Mouse (Mus musculus) lung, postnatal 0 days (tissue): ENCODE results near the gene Cbfa2t2. TPM values are rescaled to one million over a fixed set of nuclear protein-coding genes. Genes with fewer than 3 reads are reported as not detected.

Experiments
- ATAC-seq: fragments of 200-750 bp; cut with Nextera tagmentation; 2 replicates; pipeline ENCODE4 v1.8.0; 2017; ENCODE audit warnings: moderate library complexity
- DNase-seq: peaks from one replicate; pipeline ENCODE4 v3.0.0-alpha.2; 2016; ENCODE audit warnings: low spot score
- H3K27ac ChIP-seq: fragments of 300-500 bp; sonication (generic); 2 replicates; pipeline ENCODE4 v1.5.1; 2014; ENCODE audit warnings: antibody characterized with exemption, mild to moderate bottlenecking, low read length, mixed read lengths
- H3K27me3 ChIP-seq: fragments of 300-500 bp; sonication (generic); replicated peaks from 2 replicates; pipeline ENCODE4 v1.6.1; 2014; ENCODE audit warnings: low read length, mixed read lengths; ENCODE audit not compliant: insufficient read depth
- H3K36me3 ChIP-seq: fragments of 300-500 bp; sonication (generic); 2 replicates; pipeline ENCODE4 v1.6.1; 2014; ENCODE audit warnings: low read length, mixed read lengths; ENCODE audit not compliant: insufficient read depth
- H3K4me1 ChIP-seq: fragments of 300-500 bp; sonication (generic); 2 replicates; pipeline ENCODE4 v1.6.1; 2014; ENCODE audit warnings: antibody characterized with exemption, low read depth, low read length, mixed read lengths; ENCODE audit not compliant: insufficient read depth
- H3K4me2 ChIP-seq: fragments of 300-500 bp; sonication (generic); replicated peaks from 2 replicates; pipeline ENCODE4 v1.6.1; 2014; ENCODE audit warnings: low read depth, mild to moderate bottlenecking, low read length, moderate library complexity, mixed read lengths
- H3K4me3 ChIP-seq: fragments of 300-500 bp; sonication (generic); 2 replicates; pipeline ENCODE4 v1.5.1; 2014; ENCODE audit warnings: low read depth, low read length
- H3K9ac ChIP-seq: fragments of 300-500 bp; sonication (generic); replicated peaks from 2 replicates; pipeline ENCODE4 v1.6.1; 2014; ENCODE audit warnings: low read depth, mild to moderate bottlenecking
- H3K9me3 ChIP-seq: fragments of 300-500 bp; sonication (generic); 2 replicates; pipeline ENCODE4 v1.6.1; 2016; ENCODE audit warnings: low read length, mixed read lengths
- CTCF ChIP-seq: IDR thresholded peaks from 2 replicates; pipeline ENCODE4 v1.5.1; 2016; ENCODE audit warnings: antibody characterized with exemption, mild to moderate bottlenecking
- EP300 ChIP-seq: IDR thresholded peaks from 2 replicates; pipeline ENCODE4 v1.6.1; 2016; ENCODE audit warnings: antibody characterized with exemption, mild to moderate bottlenecking, control low read depth
- WGBS: fragments of 180-500 bp; shearing (Covaris S2); extraction: QIAGEN DNeasy Blood & Tissue Kit; methylation state at CpG from one replicate; pipeline ENCODE4 v1.1.7; 2014; 5-methylcytosine and 5-hydroxymethylcytosine counted together
- polyA plus RNA-seq: library from polyadenylated mRNA; unstranded; fragments of >200 nt; fragmentation: Nextera tagmentation; extraction: Ambion mirVana; gene quantifications from 2 replicates; pipeline ENCODE4 v1.2.1, GENCODE M21; 2015

Gene Cbfa2t2
- polyA plus RNA-seq, 1 experiment from 2014 or later, result 14.6 TPM

- no peak overlapping the region for H3K27ac ChIP-seq
- H3K36me3 ChIP-seq, result no peaks in the 10 kb centered on the region
- ATAC-seq (no peak), DNase-seq (no peak)
- H3K9ac ChIP-seq, result no peak overlapping the region
- no peak for TF ChIP-seq EP300
- TF ChIP-seq CTCF, result no peak
- no peak overlapping the region for H3K4me3 ChIP-seq
- WGBS, result 83% methylated on average over 4 of the region's 4 CpGs
- no peaks in the 10 kb centered on the region for H3K27me3 ChIP-seq
- H3K9me3 ChIP-seq, result no peaks in the 10 kb centered on the region
- no peak overlapping the region for H3K4me2 ChIP-seq
- H3K4me1 ChIP-seq, result peaks cover 9% of the 10 kb centered on the region
These were observed 135.0 kb downstream of the Cbfa2t2 start for GRCm38 (mm10) chr2:154571266-154571665.

- TF ChIP-seq CTCF, result no peak
- no peak for TF ChIP-seq EP300
- Histone ChIP-seq H3K36me3 (no peaks in the 10 kb centered on the region), H3K4me1 (peaks cover 9% of the 10 kb centered on the region), H3K27ac (no peak overlapping the region), H3K4me2 (no peak overlapping the region), H3K9ac (no peak overlapping the region), H3K4me3 (no peak overlapping the region), H3K27me3 (no peaks in the 10 kb centered on the region), H3K9me3 (no peaks in the 10 kb centered on the region)
- no peak for ATAC-seq
- WGBS, result 57% methylated on average over 8 of the region's 8 CpGs
- no peak for DNase-seq
These were observed 135.7 kb downstream of the Cbfa2t2 start for GRCm38 (mm10) chr2:154571976-154572375.

- TF ChIP-seq CTCF (no peak), EP300 (no peak)
- no peaks in the 10 kb centered on the region for H3K36me3 ChIP-seq
- H3K4me3 ChIP-seq, result no peak overlapping the region
- DNase-seq (no peak), ATAC-seq (no peak)
- H3K4me2 ChIP-seq, result no peak overlapping the region
- WGBS, result 60% methylated on average over 3 of the region's 3 CpGs
- H3K27me3 ChIP-seq, result no peaks in the 10 kb centered on the region
- no peak overlapping the region for H3K9ac ChIP-seq
- H3K9me3 ChIP-seq, result no peaks in the 10 kb centered on the region
- H3K4me1 ChIP-seq, result peaks cover 6% of the 10 kb centered on the region
- H3K27ac ChIP-seq, result no peak overlapping the region
These were observed 136.7 kb downstream of the Cbfa2t2 start for GRCm38 (mm10) chr2:154572996-154573395.

- Histone ChIP-seq H3K4me1 (no peaks in the 10 kb centered on the region), H3K4me3 (no peak overlapping the region), H3K36me3 (no peaks in the 10 kb centered on the region), H3K9me3 (no peaks in the 10 kb centered on the region), H3K9ac (no peak overlapping the region), H3K27ac (no peak overlapping the region), H3K4me2 (no peak overlapping the region), H3K27me3 (no peaks in the 10 kb centered on the region)
- 70% methylated on average over 7 of the region's 7 CpGs for WGBS
- no peak for ATAC-seq
- DNase-seq, result no peak
- TF ChIP-seq CTCF, result no peak
- TF ChIP-seq EP300, result no peak
These were observed 138.0 kb downstream of the Cbfa2t2 start for GRCm38 (mm10) chr2:154574271-154574670.

GRCm38 (mm10) chr2:154576876-154577743, 140.8 kb downstream of the Cbfa2t2 start:
- ATAC-seq, result no peak
- no peaks in the 10 kb centered on the region for H3K27me3 ChIP-seq
- H3K36me3 ChIP-seq, result no peaks in the 10 kb centered on the region
- no peak overlapping the region for H3K9ac ChIP-seq
- 56% methylated on average over 12 of the region's 12 CpGs for WGBS
- H3K4me2 ChIP-seq, result no peak overlapping the region
- no peak for TF ChIP-seq EP300
- no peaks in the 10 kb centered on the region for H3K4me1 ChIP-seq
- no peak overlapping the region for H3K27ac ChIP-seq
- no peak for DNase-seq
- H3K9me3 ChIP-seq, result no peaks in the 10 kb centered on the region
- no peak overlapping the region for H3K4me3 ChIP-seq

GRCm38 (mm10) chr2:154577744-154578067, 141.4 kb downstream of the Cbfa2t2 start:
- Histone ChIP-seq H3K9ac (no peak overlapping the region), H3K27ac (no peak overlapping the region), H3K36me3 (no peaks in the 10 kb centered on the region), H3K4me1 (no peaks in the 10 kb centered on the region), H3K4me3 (no peak overlapping the region), H3K27me3 (no peaks in the 10 kb centered on the region), H3K9me3 (no peaks in the 10 kb centered on the region), H3K4me2 (no peak overlapping the region)
- DNase-seq, result no peak
- no peak for ATAC-seq
- WGBS, result 86% methylated on average over 6 of the region's 6 CpGs
- TF ChIP-seq EP300, result no peak
- no peak for TF ChIP-seq CTCF
